Mouse (Mus musculus): ENCODE results near the gene Lcmt1. TPM values are rescaled to one million over a fixed set of nuclear protein-coding genes. Genes with fewer than 3 reads are reported as not detected.
A peak's percentile ranks its signal among the peaks of the same experiment; 100 is the strongest.

Gene Lcmt1
- polyA plus RNA-seq, 1 experiment from 2014 or later: 38.5 TPM

GRCm38 (mm10) chr7:123385693-123386407 lies 16.3 kb downstream of the Lcmt1 start:
- H3K9me3 ChIP-seq (replicated peaks; ENCODE audit: control insufficient read depth, low read length): no peaks in the 10 kb centered on the region
- H3K4me3 ChIP-seq (ENCODE audit: low read length): no peak overlapping the region
- no peak overlapping the region for H3K9ac ChIP-seq (ENCODE audit: low read length)
- no peak overlapping the region for H3K4me2 ChIP-seq (ENCODE audit: low read depth, low read length)
- 57% methylated on average over 11 of the region's 11 CpGs for WGBS
- H3K27me3 ChIP-seq (ENCODE audit: control insufficient read depth, insufficient read depth, low read length): no peaks in the 10 kb centered on the region
- peaks cover 10% of the 10 kb centered on the region; the same call in 1 of the 2 replicates for H3K36me3 ChIP-seq (ENCODE audit: control insufficient read depth, insufficient read depth)
- H3K4me1 ChIP-seq (ENCODE audit: control insufficient read depth, insufficient read depth, low read length): 0 out of 2 replicates have a peak, but pooled peaks cover 2% of the 10 kb centered on the region
- H3K27ac ChIP-seq (ENCODE audit: low read length): peak overlapping the region; percentile 39
- ATAC-seq (replicated peaks; ENCODE audit: extremely low read depth, insufficient read depth, low FRiP score): no peak

GRCm38 (mm10) chr7:123389686-123390280 lies 20.2 kb downstream of the Lcmt1 start:
- H3K36me3 ChIP-seq (ENCODE audit: control insufficient read depth, insufficient read depth): peaks cover 12% of the 10 kb centered on the region; the same call in 1 of the 2 replicates
- H3K27me3 ChIP-seq (ENCODE audit: control insufficient read depth, insufficient read depth, low read length): no peaks in the 10 kb centered on the region
- WGBS: 77% methylated on average over 6 of the region's 6 CpGs
- no peak overlapping the region for H3K4me3 ChIP-seq (ENCODE audit: low read length)
- peaks cover 8% of the 10 kb centered on the region for H3K4me1 ChIP-seq (ENCODE audit: control insufficient read depth, insufficient read depth, low read length)
- H3K27ac ChIP-seq (ENCODE audit: low read length): no peak overlapping the region
- no peak overlapping the region for H3K4me2 ChIP-seq (ENCODE audit: low read depth, low read length)
- no peak for ATAC-seq (replicated peaks; ENCODE audit: extremely low read depth, insufficient read depth, low FRiP score)
- H3K9me3 ChIP-seq (replicated peaks; ENCODE audit: control insufficient read depth, low read length): no peaks in the 10 kb centered on the region
- H3K9ac ChIP-seq (ENCODE audit: low read length): no peak overlapping the region

GRCm38 (mm10) chr7:123394271-123394670 lies 24.7 kb downstream of the Lcmt1 start:
- Histone ChIP-seq H3K4me3 (ENCODE audit: low read length) (no peak overlapping the region), H3K4me1 (ENCODE audit: control insufficient read depth, insufficient read depth, low read length) (peaks cover 6% of the 10 kb centered on the region), H3K36me3 (ENCODE audit: control insufficient read depth, insufficient read depth) (peaks cover 2% of the 10 kb centered on the region; the same call in 1 of the 2 replicates), H3K4me2 (ENCODE audit: low read depth, low read length) (no peak overlapping the region), H3K9ac (ENCODE audit: low read length) (no peak overlapping the region), H3K9me3 (replicated peaks; ENCODE audit: control insufficient read depth, low read length) (no peaks in the 10 kb centered on the region), H3K27ac (ENCODE audit: low read length) (no peak overlapping the region), H3K27me3 (ENCODE audit: control insufficient read depth, insufficient read depth, low read length) (no peaks in the 10 kb centered on the region)
- no peak for ATAC-seq (replicated peaks; ENCODE audit: extremely low read depth, insufficient read depth, low FRiP score)
- WGBS: 66% methylated on average over 6 of the region's 6 CpGs

GRCm38 (mm10) chr7:123396900-123397299 lies 27.3 kb downstream of the Lcmt1 start:
- ATAC-seq (replicated peaks; ENCODE audit: extremely low read depth, insufficient read depth, low FRiP score): no peak
- Histone ChIP-seq H3K4me2 (ENCODE audit: low read depth, low read length) (no peak overlapping the region), H3K27me3 (ENCODE audit: control insufficient read depth, insufficient read depth, low read length) (no peaks in the 10 kb centered on the region), H3K36me3 (ENCODE audit: control insufficient read depth, insufficient read depth) (peaks cover 8% of the 10 kb centered on the region; the same call in 1 of the 2 replicates), H3K27ac (ENCODE audit: low read length) (no peak overlapping the region), H3K4me1 (ENCODE audit: control insufficient read depth, insufficient read depth, low read length) (peaks cover 6% of the 10 kb centered on the region), H3K9ac (ENCODE audit: low read length) (no peak overlapping the region), H3K9me3 (replicated peaks; ENCODE audit: control insufficient read depth, low read length) (no peaks in the 10 kb centered on the region), H3K4me3 (ENCODE audit: low read length) (no peak overlapping the region)
- WGBS: 92% methylated on average over 5 of the region's 5 CpGs

GRCm38 (mm10) chr7:123397369-123397768 lies 27.8 kb downstream of the Lcmt1 start:
- Histone ChIP-seq H3K36me3 (ENCODE audit: control insufficient read depth, insufficient read depth) (peaks cover 9% of the 10 kb centered on the region; the same call in 1 of the 2 replicates), H3K4me2 (ENCODE audit: low read depth, low read length) (no peak overlapping the region), H3K27ac (ENCODE audit: low read length) (no peak overlapping the region), H3K4me1 (ENCODE audit: control insufficient read depth, insufficient read depth, low read length) (peaks cover 6% of the 10 kb centered on the region), H3K9me3 (replicated peaks; ENCODE audit: control insufficient read depth, low read length) (no peaks in the 10 kb centered on the region), H3K27me3 (ENCODE audit: control insufficient read depth, insufficient read depth, low read length) (no peaks in the 10 kb centered on the region), H3K9ac (ENCODE audit: low read length) (no peak overlapping the region), H3K4me3 (ENCODE audit: low read length) (no peak overlapping the region)
- no peak for ATAC-seq (replicated peaks; ENCODE audit: extremely low read depth, insufficient read depth, low FRiP score)
- WGBS: 76% methylated on average over 8 of the region's 8 CpGs

- peaks cover 13% of the 10 kb centered on the region; the same call in 1 of the 2 replicates for H3K36me3 ChIP-seq (ENCODE audit: control insufficient read depth, insufficient read depth)
- no peak overlapping the region for H3K4me2 ChIP-seq (ENCODE audit: low read depth, low read length)
- H3K4me1 ChIP-seq (ENCODE audit: control insufficient read depth, insufficient read depth, low read length): peaks cover 6% of the 10 kb centered on the region
- no peak overlapping the region for H3K27ac ChIP-seq (ENCODE audit: low read length)
- no peak overlapping the region for H3K4me3 ChIP-seq (ENCODE audit: low read length)
- no peaks in the 10 kb centered on the region for H3K9me3 ChIP-seq (replicated peaks; ENCODE audit: control insufficient read depth, low read length)
- H3K27me3 ChIP-seq (ENCODE audit: control insufficient read depth, insufficient read depth, low read length): no peaks in the 10 kb centered on the region
- 87% methylated on average over 8 of the region's 8 CpGs for WGBS
- H3K9ac ChIP-seq (ENCODE audit: low read length): no peak overlapping the region
- ATAC-seq (replicated peaks; ENCODE audit: extremely low read depth, insufficient read depth, low FRiP score): no peak
Observed at GRCm38 (mm10) chr7:123397931-123398330, 28.3 kb downstream of the Lcmt1 start.

- Histone ChIP-seq H3K27me3 (ENCODE audit: control insufficient read depth, insufficient read depth, low read length) (no peaks in the 10 kb centered on the region), H3K36me3 (ENCODE audit: control insufficient read depth, insufficient read depth) (peaks cover 13% of the 10 kb centered on the region; the same call in 1 of the 2 replicates), H3K4me2 (ENCODE audit: low read depth, low read length) (no peak overlapping the region), H3K27ac (ENCODE audit: low read length) (no peak overlapping the region), H3K4me3 (ENCODE audit: low read length) (no peak overlapping the region), H3K4me1 (ENCODE audit: control insufficient read depth, insufficient read depth, low read length) (peaks cover 2% of the 10 kb centered on the region), H3K9me3 (replicated peaks; ENCODE audit: control insufficient read depth, low read length) (no peaks in the 10 kb centered on the region), H3K9ac (ENCODE audit: low read length) (no peak overlapping the region)
- ATAC-seq (replicated peaks; ENCODE audit: extremely low read depth, insufficient read depth, low FRiP score): no peak
- WGBS: 20% methylated on average over 7 of the region's 7 CpGs
Observed at GRCm38 (mm10) chr7:123398828-123399227, 29.2 kb downstream of the Lcmt1 start.

- Histone ChIP-seq H3K27ac (ENCODE audit: low read length) (no peak overlapping the region), H3K9ac (ENCODE audit: low read length) (no peak overlapping the region), H3K36me3 (ENCODE audit: control insufficient read depth, insufficient read depth) (peaks cover 13% of the 10 kb centered on the region; the same call in 1 of the 2 replicates), H3K9me3 (replicated peaks; ENCODE audit: control insufficient read depth, low read length) (no peaks in the 10 kb centered on the region), H3K27me3 (ENCODE audit: control insufficient read depth, insufficient read depth, low read length) (no peaks in the 10 kb centered on the region), H3K4me2 (ENCODE audit: low read depth, low read length) (no peak overlapping the region), H3K4me3 (ENCODE audit: low read length) (no peak overlapping the region), H3K4me1 (ENCODE audit: control insufficient read depth, insufficient read depth, low read length) (no peaks in the 10 kb centered on the region; the same call in 1 of the 2 replicates)
- 82% methylated on average over 4 of the region's 4 CpGs for WGBS
- no peak for ATAC-seq (replicated peaks; ENCODE audit: extremely low read depth, insufficient read depth, low FRiP score)
Observed at GRCm38 (mm10) chr7:123399286-123399685, 29.7 kb downstream of the Lcmt1 start.

GRCm38 (mm10) chr7:123401121-123401520 lies 31.5 kb downstream of the Lcmt1 start:
- H3K9ac ChIP-seq (ENCODE audit: low read length): no peak overlapping the region
- H3K27ac ChIP-seq (ENCODE audit: low read length): no peak overlapping the region
- H3K4me3 ChIP-seq (ENCODE audit: low read length): no peak overlapping the region
- no peaks in the 10 kb centered on the region for H3K27me3 ChIP-seq (ENCODE audit: control insufficient read depth, insufficient read depth, low read length)
- peaks cover 5% of the 10 kb centered on the region; the same call in 1 of the 2 replicates for H3K4me1 ChIP-seq (ENCODE audit: control insufficient read depth, insufficient read depth, low read length)
- H3K36me3 ChIP-seq (ENCODE audit: control insufficient read depth, insufficient read depth): peaks cover 16% of the 10 kb centered on the region; the same call in 1 of the 2 replicates
- WGBS: 79% methylated on average over 3 of the region's 3 CpGs
- no peak overlapping the region for H3K4me2 ChIP-seq (ENCODE audit: low read depth, low read length)
- ATAC-seq (replicated peaks; ENCODE audit: extremely low read depth, insufficient read depth, low FRiP score): no peak
- H3K9me3 ChIP-seq (replicated peaks; ENCODE audit: control insufficient read depth, low read length): no peaks in the 10 kb centered on the region

All from heart, embryonic 16.5 days (tissue).